Mouse (Mus musculus): Measurements from ENCODE around the gene Tmem131. TPM values are rescaled to one million over a fixed set of nuclear protein-coding genes. Genes with fewer than 3 reads are reported as not detected.
A peak's percentile ranks its signal among the peaks of the same experiment; 100 is the strongest.

The Tmem131 gene
- polyA plus RNA-seq, 1 experiment from 2014 or later = 12.2 TPM

- H3K9ac ChIP-seq (ENCODE audit: low read length) = no peak overlapping the region
- H3K27ac ChIP-seq (ENCODE audit: low read depth, low read length) = no peak overlapping the region
- WGBS = 83% methylated on average over 3 of the region's 3 CpGs
- H3K4me3 ChIP-seq (ENCODE audit: low read depth, low read length) = no peak overlapping the region
- no peak overlapping the region for H3K4me2 ChIP-seq (ENCODE audit: low read length)
- no peak for ATAC-seq
- DNase-seq (ENCODE audit: low spot score) = no peak
- no peaks in the 10 kb centered on the region for H3K9me3 ChIP-seq (replicated peaks; ENCODE audit: control insufficient read depth, low read length)
- no peaks in the 10 kb centered on the region for H3K27me3 ChIP-seq (replicated peaks; ENCODE audit: control insufficient read depth, insufficient read depth, low read length)
- no peaks in the 10 kb centered on the region; the same call in 1 of the 2 replicates for H3K4me1 ChIP-seq (ENCODE audit: control insufficient read depth, insufficient read depth, low read length)
- 0 out of 2 replicates have a peak, but pooled peaks cover 3% of the 10 kb centered on the region for H3K36me3 ChIP-seq (ENCODE audit: control insufficient read depth, insufficient read depth, low read length)
Measured at GRCm38 (mm10) chr1:36892461-36892860, 51.0 kb downstream of the Tmem131 start.

- H3K27ac ChIP-seq (ENCODE audit: low read depth, low read length) = no peak overlapping the region
- no peaks in the 10 kb centered on the region for H3K9me3 ChIP-seq (replicated peaks; ENCODE audit: control insufficient read depth, low read length)
- no peak for DNase-seq (ENCODE audit: low spot score)
- 87% methylated on average over 5 of the region's 5 CpGs for WGBS
- H3K9ac ChIP-seq (ENCODE audit: low read length) = no peak overlapping the region
- H3K4me2 ChIP-seq (ENCODE audit: low read length) = no peak overlapping the region
- no peak overlapping the region for H3K4me3 ChIP-seq (ENCODE audit: low read depth, low read length)
- no peaks in the 10 kb centered on the region for H3K27me3 ChIP-seq (replicated peaks; ENCODE audit: control insufficient read depth, insufficient read depth, low read length)
- no peaks in the 10 kb centered on the region; the same call in 1 of the 2 replicates for H3K4me1 ChIP-seq (ENCODE audit: control insufficient read depth, insufficient read depth, low read length)
- H3K36me3 ChIP-seq (ENCODE audit: control insufficient read depth, insufficient read depth, low read length) = peaks cover 9% of the 10 kb centered on the region; the same call in 1 of the 2 replicates
- ATAC-seq = no peak
Measured at GRCm38 (mm10) chr1:36889016-36889415, 54.5 kb downstream of the Tmem131 start.

DNA sequence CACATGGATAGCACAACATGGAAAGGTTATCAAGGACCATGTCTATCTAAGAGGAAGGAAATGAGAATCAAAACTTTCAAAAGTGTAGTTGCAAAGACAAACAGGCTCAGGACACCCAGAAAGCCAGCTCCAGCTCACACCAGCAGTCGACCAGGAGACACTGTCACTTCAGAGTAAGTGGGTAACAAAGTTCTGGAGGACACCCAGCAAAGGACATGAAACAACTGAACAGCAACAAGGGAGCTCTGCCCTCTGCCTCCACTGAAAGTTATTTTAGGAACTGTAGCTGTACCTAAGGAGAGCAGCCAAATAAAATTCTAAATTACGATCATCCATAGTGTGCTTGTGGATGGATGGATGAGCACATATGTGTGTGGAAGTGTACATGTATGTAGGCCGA is 56.3 kb downstream of the Tmem131 start:
- Histone ChIP-seq H3K27me3 (replicated peaks; ENCODE audit: control insufficient read depth, insufficient read depth, low read length) (no peaks in the 10 kb centered on the region), H3K9ac (ENCODE audit: low read length) (no peak overlapping the region), H3K4me2 (ENCODE audit: low read length) (no peak overlapping the region), H3K9me3 (replicated peaks; ENCODE audit: control insufficient read depth, low read length) (no peaks in the 10 kb centered on the region), H3K4me3 (ENCODE audit: low read depth, low read length) (no peak overlapping the region), H3K36me3 (ENCODE audit: control insufficient read depth, insufficient read depth, low read length) (peaks cover 9% of the 10 kb centered on the region; the same call in 1 of the 2 replicates), H3K4me1 (ENCODE audit: control insufficient read depth, insufficient read depth, low read length) (no peaks in the 10 kb centered on the region), H3K27ac (ENCODE audit: low read depth, low read length) (no peak overlapping the region)
- DNase-seq (ENCODE audit: low spot score) = no peak
- ATAC-seq = no peak
- WGBS = 87% methylated on average over 3 of the region's 3 CpGs

GRCm38 (mm10) chr1:36886489-36886888 is 57.0 kb downstream of the Tmem131 start:
- H3K36me3 ChIP-seq (ENCODE audit: control insufficient read depth, insufficient read depth, low read length) = peaks cover 9% of the 10 kb centered on the region; the same call in 1 of the 2 replicates
- H3K9ac ChIP-seq (ENCODE audit: low read length) = no peak overlapping the region
- no peak overlapping the region for H3K4me3 ChIP-seq (ENCODE audit: low read depth, low read length)
- H3K4me1 ChIP-seq (ENCODE audit: control insufficient read depth, insufficient read depth, low read length) = no peaks in the 10 kb centered on the region
- no peak overlapping the region for H3K4me2 ChIP-seq (ENCODE audit: low read length)
- no peak for ATAC-seq
- H3K27me3 ChIP-seq (replicated peaks; ENCODE audit: control insufficient read depth, insufficient read depth, low read length) = no peaks in the 10 kb centered on the region
- H3K27ac ChIP-seq (ENCODE audit: low read depth, low read length) = no peak overlapping the region
- no peaks in the 10 kb centered on the region for H3K9me3 ChIP-seq (replicated peaks; ENCODE audit: control insufficient read depth, low read length)
- 45% methylated on average over 4 of the region's 4 CpGs for WGBS
- no peak for DNase-seq (ENCODE audit: low spot score)

DNA sequence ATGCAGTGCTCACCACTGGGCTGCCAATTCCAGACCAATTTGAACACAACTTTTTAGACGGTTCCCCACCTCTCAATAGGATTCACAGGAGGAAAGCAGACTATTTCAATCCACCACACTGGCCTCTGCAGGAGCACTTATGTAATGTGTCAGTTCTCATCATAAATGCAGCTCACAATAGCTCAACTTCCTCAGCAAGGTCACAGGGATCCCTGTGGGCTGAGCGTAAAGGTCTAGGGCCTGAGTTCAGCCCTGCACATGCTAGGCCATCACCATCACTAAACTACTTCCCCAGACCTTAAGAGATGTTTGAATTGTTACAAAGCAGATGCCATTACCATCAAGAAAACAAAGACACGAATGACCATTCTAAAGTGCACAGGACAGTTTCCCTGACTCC is 58.9 kb downstream of the Tmem131 start:
- Histone ChIP-seq H3K27ac (ENCODE audit: low read depth, low read length) (no peak overlapping the region), H3K36me3 (ENCODE audit: control insufficient read depth, insufficient read depth, low read length) (peaks cover 15% of the 10 kb centered on the region), H3K27me3 (replicated peaks; ENCODE audit: control insufficient read depth, insufficient read depth, low read length) (no peaks in the 10 kb centered on the region), H3K4me1 (ENCODE audit: control insufficient read depth, insufficient read depth, low read length) (no peaks in the 10 kb centered on the region), H3K4me3 (ENCODE audit: low read depth, low read length) (no peak overlapping the region), H3K9me3 (replicated peaks; ENCODE audit: control insufficient read depth, low read length) (no peaks in the 10 kb centered on the region), H3K9ac (ENCODE audit: low read length) (no peak overlapping the region), H3K4me2 (ENCODE audit: low read length) (no peak overlapping the region)
- ATAC-seq (no peak), DNase-seq (ENCODE audit: low spot score) (no peak)
- WGBS = 85% methylated on average over 3 of the region's 3 CpGs

GRCm38 (mm10) chr1:36883805-36884204 is 59.7 kb downstream of the Tmem131 start:
- Histone ChIP-seq H3K36me3 (ENCODE audit: control insufficient read depth, insufficient read depth, low read length) (peaks cover 15% of the 10 kb centered on the region), H3K9me3 (replicated peaks; ENCODE audit: control insufficient read depth, low read length) (no peaks in the 10 kb centered on the region), H3K9ac (ENCODE audit: low read length) (no peak overlapping the region), H3K4me1 (ENCODE audit: control insufficient read depth, insufficient read depth, low read length) (no peaks in the 10 kb centered on the region), H3K27me3 (replicated peaks; ENCODE audit: control insufficient read depth, insufficient read depth, low read length) (no peaks in the 10 kb centered on the region), H3K4me3 (ENCODE audit: low read depth, low read length) (no peak overlapping the region), H3K4me2 (ENCODE audit: low read length) (no peak overlapping the region), H3K27ac (ENCODE audit: low read depth, low read length) (no peak overlapping the region)
- no peak for ATAC-seq
- WGBS = 48% methylated on average over 2 of the region's 2 CpGs
- no peak for DNase-seq (ENCODE audit: low spot score)

- Histone ChIP-seq H3K4me1 (ENCODE audit: control insufficient read depth, insufficient read depth, low read length) (no peaks in the 10 kb centered on the region), H3K4me2 (ENCODE audit: low read length) (no peak overlapping the region), H3K27me3 (replicated peaks; ENCODE audit: control insufficient read depth, insufficient read depth, low read length) (no peaks in the 10 kb centered on the region), H3K36me3 (ENCODE audit: control insufficient read depth, insufficient read depth, low read length) (peaks cover 10% of the 10 kb centered on the region; the same call in 1 of the 2 replicates), H3K9me3 (replicated peaks; ENCODE audit: control insufficient read depth, low read length) (no peaks in the 10 kb centered on the region), H3K27ac (ENCODE audit: low read depth, low read length) (no peak overlapping the region), H3K9ac (ENCODE audit: low read length) (no peak overlapping the region), H3K4me3 (ENCODE audit: low read depth, low read length) (no peak overlapping the region)
- no peak for ATAC-seq
- peak; percentile 37 for DNase-seq (ENCODE audit: low spot score)
- 31% methylated on average over 1 of the region's 1 CpGs for WGBS
Measured at GRCm38 (mm10) chr1:36879154-36879553, 64.3 kb downstream of the Tmem131 start.

DNA sequence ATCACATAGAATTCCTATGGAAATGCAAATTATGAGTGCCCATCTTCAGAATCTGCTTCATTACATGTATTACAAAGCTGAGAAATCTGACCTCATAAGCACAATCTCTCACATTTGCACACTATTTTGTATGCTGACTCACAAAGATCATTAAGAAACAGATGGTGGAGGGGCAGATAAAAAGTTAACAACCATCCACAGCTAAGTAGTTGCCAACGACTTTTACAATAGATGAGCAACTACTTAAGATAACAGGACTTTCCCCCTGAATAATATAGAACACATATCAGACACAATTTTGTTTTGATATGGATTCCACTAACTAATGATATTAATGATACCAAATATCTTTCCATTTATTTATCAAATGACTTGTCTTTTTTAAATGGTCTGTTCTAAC is 66.3 kb downstream of the Tmem131 start:
- Histone ChIP-seq H3K27ac (ENCODE audit: low read depth, low read length) (no peak overlapping the region), H3K4me1 (ENCODE audit: control insufficient read depth, insufficient read depth, low read length) (no peaks in the 10 kb centered on the region), H3K9me3 (replicated peaks; ENCODE audit: control insufficient read depth, low read length) (no peaks in the 10 kb centered on the region), H3K4me2 (ENCODE audit: low read length) (no peak overlapping the region), H3K27me3 (replicated peaks; ENCODE audit: control insufficient read depth, insufficient read depth, low read length) (no peaks in the 10 kb centered on the region), H3K36me3 (ENCODE audit: control insufficient read depth, insufficient read depth, low read length) (peaks cover 11% of the 10 kb centered on the region; the same call in 1 of the 2 replicates), H3K9ac (ENCODE audit: low read length) (no peak overlapping the region), H3K4me3 (ENCODE audit: low read depth, low read length) (no peak overlapping the region)
- no peak for DNase-seq (ENCODE audit: low spot score)
- no peak for ATAC-seq
- 64% methylated on average over 1 of the region's 1 CpGs for WGBS

GRCm38 (mm10) chr1:36874874-36875561 is 68.4 kb downstream of the Tmem131 start:
- Histone ChIP-seq H3K36me3 (ENCODE audit: control insufficient read depth, insufficient read depth, low read length) (peaks cover 15% of the 10 kb centered on the region; the same call in 1 of the 2 replicates), H3K4me3 (ENCODE audit: low read depth, low read length) (no peak overlapping the region), H3K4me2 (ENCODE audit: low read length) (no peak overlapping the region), H3K27me3 (replicated peaks; ENCODE audit: control insufficient read depth, insufficient read depth, low read length) (no peaks in the 10 kb centered on the region), H3K9me3 (replicated peaks; ENCODE audit: control insufficient read depth, low read length) (no peaks in the 10 kb centered on the region), H3K27ac (ENCODE audit: low read depth, low read length) (no peak overlapping the region), H3K9ac (ENCODE audit: low read length) (no peak overlapping the region), H3K4me1 (ENCODE audit: control insufficient read depth, insufficient read depth, low read length) (no peaks in the 10 kb centered on the region)
- no peak for DNase-seq (ENCODE audit: low spot score)
- WGBS = 81% methylated on average over 8 of the region's 8 CpGs
- ATAC-seq = no peak
